In the genomic region with DNA sequence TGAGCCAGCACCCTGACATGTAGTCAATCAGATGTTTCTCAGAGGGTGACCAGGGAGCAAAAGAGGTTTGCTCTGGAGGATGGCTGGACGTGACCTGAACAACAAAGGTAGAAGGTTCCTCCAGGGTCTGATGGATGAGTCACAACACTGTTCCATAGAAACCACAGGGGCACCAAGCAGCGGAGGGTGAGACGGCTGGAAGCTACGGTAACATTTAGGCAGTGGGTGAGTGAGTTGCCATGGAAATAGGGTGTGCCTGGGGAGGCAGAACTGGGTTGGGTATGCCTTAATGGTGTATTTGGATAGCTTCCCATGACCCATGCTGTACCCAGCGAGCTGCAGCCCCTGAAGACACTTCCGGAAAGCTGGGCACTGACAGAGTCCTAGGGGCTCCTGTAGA, we compare ENCODE assay signal across 27 mouse cellular contexts.
DNase-seq lines count a peak whose midpoint lies in the region; ATAC-seq and TF ChIP-seq lines count a peak whose summit lies in the region.
"Had no signal": no experiment of that assay in that cellular context is flagged by ENCODE, and none has a peak within 500 bp of the region (broad histone marks: within the 10 kb centered on the region; RNA-seq: fewer than 3 reads in every experiment).

No protein-coding gene starts in this region.

- no peaks in the 10 kb centered on the region for H3K27me3 ChIP-seq in embryonic facial prominence, embryonic 15.5 days
- no peaks in the 10 kb centered on the region for H3K27me3 ChIP-seq in embryonic facial prominence, embryonic 10.5 days (replicated peaks; ENCODE audit: low read depth, poor library complexity, severe bottlenecking)
- H3K27me3 ChIP-seq in stomach, embryonic 16.5 days (ENCODE audit: control insufficient read depth, insufficient read depth, low read length) = no peaks in the 10 kb centered on the region
- H3K27me3 ChIP-seq: embryonic facial prominence, embryonic 12.5 days; forebrain, embryonic 12.5 days; heart, embryonic 15.5 days; hindbrain, embryonic 15.5 days had no signal

- no peaks in the 10 kb centered on the region for H3K9me3 ChIP-seq in embryonic facial prominence, embryonic 15.5 days (replicated peaks)
- peaks cover 5% of the 10 kb centered on the region; the same call in 1 of the 2 replicates for H3K9me3 ChIP-seq in embryonic facial prominence, embryonic 10.5 days
- H3K9me3 ChIP-seq in stomach, embryonic 16.5 days (replicated peaks; ENCODE audit: control insufficient read depth, low read length) = no peaks in the 10 kb centered on the region
- H3K9me3 ChIP-seq: embryonic facial prominence, embryonic 12.5 days; heart, embryonic 15.5 days; hindbrain, embryonic 15.5 days had no signal

- peak; percentile 60; the same call in 1 of the 2 replicates for ATAC-seq in embryonic facial prominence, embryonic 15.5 days (ENCODE audit: insufficient number of reproducible peaks, low FRiP score, low TSS enrichment, low read depth)
- peak; percentile 56; the same call in 1 of the 2 replicates for ATAC-seq in stomach, embryonic 16.5 days (ENCODE audit: insufficient read depth, low FRiP score)
- ATAC-seq: activated CD4-positive, CD25-positive, alpha-beta regulatory T cell, adult 4 months; CD4-positive, CD25-positive, alpha-beta regulatory T cell, adult 4 months; forebrain, embryonic 16.5 days; inflammation-experienced regulatory T-cells, adult 6 months had no signal

- H3K4me3 ChIP-seq in embryonic facial prominence, embryonic 15.5 days (replicated peaks) = no peak overlapping the region
- H3K4me3 ChIP-seq in embryonic facial prominence, embryonic 10.5 days = no peak overlapping the region
- H3K4me3 ChIP-seq in layer of hippocampus, adult 2 months = no peak overlapping the region
- H3K4me3 ChIP-seq in stomach, embryonic 16.5 days (replicated peaks; ENCODE audit: low read length) = no peak overlapping the region
- H3K4me3 ChIP-seq: embryonic facial prominence, embryonic 12.5 days; forebrain, embryonic 12.5 days; heart, adult 2 months; heart, embryonic 15.5 days; hindbrain, embryonic 10.5 days; hindbrain, embryonic 15.5 days had no signal

- no peak overlapping the region for H3K4me2 ChIP-seq in embryonic facial prominence, embryonic 15.5 days (replicated peaks)
- no peak overlapping the region for H3K4me2 ChIP-seq in stomach, embryonic 16.5 days (ENCODE audit: low read depth, low read length)
- H3K4me2 ChIP-seq: embryonic facial prominence, embryonic 12.5 days; forebrain, embryonic 12.5 days; heart, embryonic 11.5 days; heart, embryonic 15.5 days; hindbrain, embryonic 15.5 days had no signal

- no peaks in the 10 kb centered on the region for H3K36me3 ChIP-seq in embryonic facial prominence, embryonic 15.5 days
- H3K36me3 ChIP-seq in embryonic facial prominence, embryonic 10.5 days (replicated peaks) = no peaks in the 10 kb centered on the region
- no peaks in the 10 kb centered on the region for H3K36me3 ChIP-seq in stomach, embryonic 16.5 days (ENCODE audit: control insufficient read depth, insufficient read depth, low read length)
- H3K36me3 ChIP-seq: embryonic facial prominence, embryonic 12.5 days; forebrain, embryonic 12.5 days; G1E; heart, embryonic 15.5 days; hindbrain, embryonic 10.5 days; hindbrain, embryonic 15.5 days had no signal

- 54% methylated on average over 6 of the region's 6 CpGs for WGBS in embryonic facial prominence, embryonic 15.5 days
- 83% methylated on average over 6 of the region's 6 CpGs for WGBS in embryonic facial prominence, embryonic 10.5 days
- WGBS in stomach, embryonic 16.5 days = 56% methylated on average over 6 of the region's 6 CpGs

- H3K9ac ChIP-seq in embryonic facial prominence, embryonic 15.5 days = no peak overlapping the region
- no peak overlapping the region for H3K9ac ChIP-seq in stomach, embryonic 16.5 days (ENCODE audit: low read length)
- H3K9ac ChIP-seq: embryonic facial prominence, embryonic 12.5 days; forebrain, embryonic 12.5 days; heart, embryonic 15.5 days; hindbrain, embryonic 15.5 days had no signal

- H3K27ac ChIP-seq in embryonic facial prominence, embryonic 15.5 days (replicated peaks) = no peak overlapping the region
- no peak overlapping the region for H3K27ac ChIP-seq in embryonic facial prominence, embryonic 10.5 days (replicated peaks)
- peak overlapping the region; percentile 78 for H3K27ac ChIP-seq in layer of hippocampus, adult 2 months
- H3K27ac ChIP-seq in stomach, embryonic 16.5 days (ENCODE audit: low read length) = peak overlapping the region; percentile 43
- H3K27ac ChIP-seq: embryonic facial prominence, embryonic 12.5 days; forebrain, embryonic 12.5 days; heart, adult 2 months; heart, embryonic 15.5 days; hindbrain, embryonic 10.5 days; hindbrain, embryonic 15.5 days had no signal

- TF ChIP-seq CTCF in layer of hippocampus, adult 2 months (conservative IDR thresholded peaks at IDR 0.05) = no peak

- peaks cover 8% of the 10 kb centered on the region; the same call in 1 of the 2 replicates for H3K4me1 ChIP-seq in embryonic facial prominence, embryonic 15.5 days
- H3K4me1 ChIP-seq in embryonic facial prominence, embryonic 10.5 days = 0 out of 2 replicates have a peak, but pooled peaks cover 4% of the 10 kb centered on the region
- H3K4me1 ChIP-seq in stomach, embryonic 16.5 days (ENCODE audit: control insufficient read depth, insufficient read depth, low read length) = no peaks in the 10 kb centered on the region
- H3K4me1 ChIP-seq: embryonic facial prominence, embryonic 12.5 days; forebrain, embryonic 12.5 days; heart, embryonic 15.5 days had no signal

- DNase-seq in embryonic facial prominence, embryonic 10.5 days (ENCODE audit: low spot score) = no peak
- DNase-seq in layer of hippocampus, adult 2 months (ENCODE audit: low spot score in 2 of 2) = peak in 1 of 2 experiments; percentile 16
- no peak for DNase-seq in layer of hippocampus, adult 9-11 months
- peak; percentile 75 for DNase-seq in MN1 (ENCODE audit: low spot score)
- no peak for DNase-seq in embryo, embryonic 10 days (ENCODE audit: low spot score)
- DNase-seq: adrenal gland, adult 2 months; adrenal gland, postnatal 25 days; B cell, adult 2 months; cerebellum, adult 2 months; cerebellum, postnatal 10 days; embryo, embryonic 11 days; gastrocnemius, postnatal 14 days; heart, adult 2 months; heart, postnatal 14 days had no signal

Comparison
In these comparisons a context has a peak if more than half of its experiments do, and no peak if none do; other contexts are left out.
1. H3K27ac ChIP-seq: peak in layer of hippocampus, adult 2 months (single experiment) and stomach, embryonic 16.5 days (single experiment); none in embryonic facial prominence, embryonic 15.5 days (single experiment) and embryonic facial prominence, embryonic 10.5 days (single experiment).